Mouse (Mus musculus) CH12.LX (cell line): ENCODE results near the gene Grid2. TPM values are rescaled to one million over a fixed set of nuclear protein-coding genes. Genes with fewer than 3 reads are reported as not detected.

Experiments
- DNase-seq: peaks from one replicate; pipeline ENCODE4 v3.0.0-alpha.2; 2013; ENCODE audit errors: extremely low read depth
- H3K27ac ChIP-seq: 2 replicates; pipeline ENCODE4 v1.5.1; 2012; ENCODE audit warnings: low read depth, mild to moderate bottlenecking, control low read depth, moderate library complexity; ENCODE audit not compliant: insufficient read depth
- H3K27me3 ChIP-seq: replicated peaks from 2 replicates; pipeline ENCODE3; 2012; ENCODE audit warnings: inconsistent platforms
- H3K36me3 ChIP-seq, 2 experiments: replicated peaks in 1 of 2; 2 replicates each; pipeline versions ENCODE3 to v1.6.1; 2012; ENCODE audit warnings: inconsistent platforms in 1 of 2, low read length in 1 of 2, mild to moderate bottlenecking in 1 of 2, mixed read lengths in 1 of 2, moderate library complexity in 1 of 2; ENCODE audit not compliant: control insufficient read depth in 1 of 2, insufficient read depth in 1 of 2
- H3K4me1 ChIP-seq, 2 experiments: 2 replicates each; pipeline ENCODE4 v1.6.1; 2012; ENCODE audit warnings: inconsistent platforms in 1 of 2, moderate library complexity in 1 of 2; ENCODE audit not compliant: insufficient read depth in 2 of 2, control insufficient read depth in 1 of 2
- H3K4me2 ChIP-seq: 2 replicates; pipeline ENCODE4 v1.6.1; 2012; ENCODE audit warnings: low read depth, mild to moderate bottlenecking, control low read depth; ENCODE audit not compliant: poor library complexity, insufficient read depth, severe bottlenecking
- H3K4me3 ChIP-seq, 3 experiments: fragments of 150-350 bp in 1 of 3; sonication (generic) in 1 of 3; replicated peaks in 1 of 3; 2 replicates each; pipeline versions ENCODE3 to v1.5.1; 2011 to 2012; ENCODE audit warnings: low read depth in 2 of 3, low read length in 2 of 3, mild to moderate bottlenecking in 2 of 3, moderate library complexity in 2 of 3, control low read depth in 1 of 3, improper control_type of control experiment in 1 of 3, inconsistent platforms in 1 of 3, mixed read lengths in 1 of 3; ENCODE audit not compliant: poor library complexity in 1 of 3
- H3K79me2 ChIP-seq: replicated peaks from 2 replicates; pipeline ENCODE4 v1.6.1; 2012; ENCODE audit warnings: mild to moderate bottlenecking, moderate library complexity; ENCODE audit not compliant: control insufficient read depth, poor library complexity, insufficient read depth, severe bottlenecking; ENCODE audit errors: extremely low read depth
- H3K9ac ChIP-seq: 2 replicates; pipeline ENCODE4 v1.6.1; 2012; ENCODE audit warnings: low read depth, mild to moderate bottlenecking, control low read depth, moderate library complexity; ENCODE audit not compliant: insufficient read depth
- H3K9me3 ChIP-seq: replicated peaks from 2 replicates; pipeline ENCODE3; 2012; ENCODE audit warnings: low read length, inconsistent platforms, mixed read lengths
- CHD1 ChIP-seq: IDR thresholded peaks from 2 replicates; pipeline ENCODE4 v1.6.1; 2012; ENCODE audit warnings: low read depth, low read length, improper control_type of control experiment, inconsistent platforms
- E2F4 ChIP-seq: IDR thresholded peaks from 2 replicates; pipeline ENCODE4 v1.6.1; 2011; ENCODE audit warnings: low read depth, low read length, improper control_type of control experiment; ENCODE audit not compliant: insufficient replicate concordance
- EP300 ChIP-seq: IDR thresholded peaks from 2 replicates; pipeline ENCODE4 v1.6.1; 2011; ENCODE audit warnings: low read length, improper control_type of control experiment
- JUN ChIP-seq: IDR thresholded peaks from 2 replicates; pipeline ENCODE4 v1.6.1; 2011; ENCODE audit warnings: low read depth, mild to moderate bottlenecking, low read length, improper control_type of control experiment, moderate library complexity; ENCODE audit not compliant: insufficient read depth
- MYC ChIP-seq: IDR thresholded peaks from 2 replicates; pipeline ENCODE4 v1.6.1; 2011; ENCODE audit warnings: low read depth, mild to moderate bottlenecking, improper control_type of control experiment, low read length
- RAD21 ChIP-seq: IDR thresholded peaks from 2 replicates; pipeline ENCODE4 v1.6.1; 2011; ENCODE audit warnings: low read depth, mild to moderate bottlenecking, low read length, improper control_type of control experiment, moderate library complexity
- RCOR1 ChIP-seq: conservative IDR thresholded peaks from 2 replicates; pipeline ENCODE4 v1.6.1; 2012; ENCODE audit warnings: low read depth, mild to moderate bottlenecking, inconsistent platforms, low read length, improper control_type of control experiment
- SMC3 ChIP-seq: IDR thresholded peaks from 2 replicates; pipeline ENCODE4 v1.6.1; 2011; ENCODE audit warnings: low read depth, low read length, improper control_type of control experiment
- TBP ChIP-seq: conservative IDR thresholded peaks from 2 replicates; pipeline ENCODE4 v1.6.1; 2011; ENCODE audit warnings: low read depth, low read length, improper control_type of control experiment
- TCF12 ChIP-seq: IDR thresholded peaks from 2 replicates; pipeline ENCODE4 v1.6.1; 2014; ENCODE audit warnings: low read depth, mild to moderate bottlenecking, inconsistent platforms, low read length, improper control_type of control experiment
- UBTF ChIP-seq: IDR thresholded peaks from 2 replicates; pipeline ENCODE4 v1.6.1; 2012; ENCODE audit warnings: low read depth, mild to moderate bottlenecking, inconsistent platforms, low read length, improper control_type of control experiment, moderate library complexity
- ZC3H11A ChIP-seq: IDR thresholded peaks from 2 replicates; pipeline ENCODE4 v1.6.1; 2012; ENCODE audit warnings: low read depth, mild to moderate bottlenecking, inconsistent platforms, low read length, improper control_type of control experiment
- ZKSCAN1 ChIP-seq: IDR thresholded peaks from 2 replicates; pipeline ENCODE4 v1.6.1; 2012; ENCODE audit warnings: low read depth, inconsistent platforms, low read length, improper control_type of control experiment, borderline replicate concordance
- dilution Hi-C: fragments of 300-500 bp; cut with MboI; formaldehyde crosslinking; loops from 2 replicates; pipeline ENCODE4 v1.14.3; 2020; ENCODE audit warnings: low sequenced_read_pairs; ENCODE audit not compliant: extremely low pct_unique_long_range_greater_than_20kb, extremely low pct_ligation_motif_present
- in situ Hi-C: fragments of 300-500 bp; cut with MboI; formaldehyde crosslinking; loops from 3 replicates; pipeline ENCODE4 v1.14.3; 2019; ENCODE audit warnings: low sequenced_read_pairs, low pct_ligation_motif_present, low pct_unique_long_range_greater_than_20kb, mixed read lengths
- polyA plus RNA-seq: library from polyadenylated mRNA; unstranded; fragments of >175 nt; gene quantifications from 2 replicates; pipeline ENCODE4 v1.2.1, GENCODE M21; 2012; ENCODE audit warnings: low read depth; ENCODE audit not compliant: insufficient read length
- total RNA-seq, 2 experiments: library from RNA; depleted of rRNA; stranded (reverse); fragments of 300-350 nt in 1 of 2; fragments of >200 nt in 1 of 2; gene quantifications; 2 replicates each; pipeline ENCODE4 v1.2.3; 2012 to 2014

The Grid2 gene
- total and polyA plus RNA-seq, 3 experiments: not detected

DNA sequence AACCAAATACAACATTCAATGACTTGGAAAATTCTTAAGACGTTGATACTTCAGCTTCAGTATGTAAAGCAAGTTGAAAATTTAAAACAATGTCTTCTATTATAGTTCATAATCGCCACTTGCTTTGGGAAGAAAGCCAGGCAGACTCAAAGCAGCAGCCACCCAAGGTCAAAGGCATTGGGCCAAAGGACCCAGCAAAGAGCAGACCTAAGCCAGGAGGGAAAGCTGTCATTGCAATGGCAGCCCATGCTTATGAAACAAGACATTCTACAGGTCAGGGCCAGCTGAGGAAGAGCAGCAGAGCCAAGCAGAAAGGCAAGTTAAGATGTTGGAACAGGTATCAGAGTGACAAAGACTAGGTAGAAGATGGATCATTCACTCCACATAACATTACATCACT, 1448.0 kb downstream of the Grid2 start:
- Histone ChIP-seq H3K79me2 (no peaks in the 10 kb centered on the region), H3K4me2 (no peak overlapping the region)
- in situ Hi-C loops: no loop called here

GRCm38 (mm10) chr6:64727751-64728403, 1472.2 kb downstream of the Grid2 start:
- no peak overlapping the region for H3K4me2 ChIP-seq
- H3K27ac ChIP-seq: no peak overlapping the region
- H3K4me3 ChIP-seq: no peak overlapping the region
- in situ Hi-C loops (no loop called here), dilution Hi-C loops (no loop called here)
- TF ChIP-seq MYC (no peak), SMC3 (no peak), EP300 (no peak), E2F4 (no peak), JUN (no peak), CHD1 (no peak), RCOR1 (no peak), TBP (no peak)
- peaks cover 43% of the 10 kb centered on the region for H3K9me3 ChIP-seq
- no peaks in the 10 kb centered on the region for H3K79me2 ChIP-seq
- no peaks in the 10 kb centered on the region for H3K36me3 ChIP-seq
- no peaks in the 10 kb centered on the region for H3K4me1 ChIP-seq
- no peaks in the 10 kb centered on the region for H3K27me3 ChIP-seq
- no peak for DNase-seq
- no peak overlapping the region for H3K9ac ChIP-seq

More for the DNA sequence above, 1448.0 kb downstream of the Grid2 start:
- TF ChIP-seq ZKSCAN1: no peak
- TF ChIP-seq UBTF: no peak
- TF ChIP-seq TCF12: no peak
- no peak for TF ChIP-seq ZC3H11A
- no peak for TF ChIP-seq RAD21
- Histone ChIP-seq H3K36me3 (no peaks in the 10 kb centered on the region), H3K9ac (no peak overlapping the region), H3K27me3 (no peaks in the 10 kb centered on the region), H3K4me3 (no peak overlapping the region), H3K27ac (no peak overlapping the region), H3K9me3 (peaks cover 61% of the 10 kb centered on the region), H3K4me1 (no peaks in the 10 kb centered on the region)
- dilution Hi-C loops: no loop called here
- no peak for DNase-seq
